Mouse (Mus musculus) heart, postnatal 0 days (tissue): ENCODE results near the gene Ranbp9.

ENCODE experiments used
- CTCF ChIP-seq: IDR thresholded peaks from 2 replicates; pipeline ENCODE4 v1.5.1; 2016; ENCODE audit warnings: antibody characterized with exemption, control low read depth, low read depth
- EP300 ChIP-seq: IDR thresholded peaks from 2 replicates; pipeline ENCODE4 v1.6.1; 2016; ENCODE audit warnings: antibody characterized with exemption, low read depth

- TF ChIP-seq EP300 = no peak
- TF ChIP-seq CTCF = no peak
Observed at GRCm38 (mm10) chr13:43354362-43354761, 126.7 kb downstream of the Ranbp9 start.
